Mouse (Mus musculus): ENCODE measurements around the gene Mrps27.

- TF ChIP-seq POLR2A (IDR thresholded peaks at IDR 0.05; ENCODE audit: borderline replicate concordance, control insufficient read depth, low read depth, low read length) = no peak
- TF ChIP-seq CTCF (IDR thresholded peaks at IDR 0.05; ENCODE audit: control insufficient read depth, insufficient read depth, low read length) = no peak
These were observed 23.1 kb downstream of the Mrps27 start for GRCm38 (mm10) chr13:99367554-99368174.

All from bone marrow, adult 2 months (tissue).